ENCODE assay signal across 1 mouse cellular context in the genomic region with DNA sequence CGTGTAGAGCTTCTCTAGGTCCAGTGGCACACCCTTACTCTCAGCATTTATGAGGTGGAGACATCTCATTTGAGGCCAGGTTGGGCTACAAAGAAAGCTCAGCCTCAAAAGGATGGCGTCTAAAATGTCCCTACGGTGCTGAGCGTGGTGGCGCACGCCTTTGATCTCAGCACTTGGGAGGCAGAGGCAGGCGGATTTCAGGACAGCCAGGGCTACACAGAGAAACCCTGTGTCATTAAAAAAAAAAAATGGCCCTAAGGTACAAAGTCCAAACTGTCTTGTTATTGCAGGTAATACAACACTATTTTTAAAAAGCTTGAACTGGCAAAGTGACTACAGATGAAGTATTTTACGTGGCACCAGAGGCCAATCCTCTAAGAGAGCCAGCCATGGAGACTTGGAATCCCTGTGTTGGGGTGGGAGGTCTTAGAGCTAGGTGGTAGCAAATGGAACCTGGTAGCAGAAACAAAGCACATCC.
TF ChIP-seq lines count a peak whose summit lies in the region.

No protein-coding gene starts in this region.

TF ChIP-seq in MEL, 35 proteins besides CTCF, POLR2A, EP300 and RAD21:
- TF ChIP-seq GATA1 (IDR thresholded peaks at IDR 0.05; ENCODE audit: low read depth, low read length), result no peak
- peak; percentile 52 for TF ChIP-seq POLR2AphosphoS2 (IDR thresholded peaks at IDR 0.05; ENCODE audit: low read length)
- TF ChIP-seq MYB (IDR thresholded peaks at IDR 0.05; ENCODE audit: low read depth, low read length), result 0 out of 2 replicates have a peak, but pooled peaks have one; percentile 17
